Comparison of ENCODE assay signal across 8 mouse cellular contexts in the genomic region with DNA sequence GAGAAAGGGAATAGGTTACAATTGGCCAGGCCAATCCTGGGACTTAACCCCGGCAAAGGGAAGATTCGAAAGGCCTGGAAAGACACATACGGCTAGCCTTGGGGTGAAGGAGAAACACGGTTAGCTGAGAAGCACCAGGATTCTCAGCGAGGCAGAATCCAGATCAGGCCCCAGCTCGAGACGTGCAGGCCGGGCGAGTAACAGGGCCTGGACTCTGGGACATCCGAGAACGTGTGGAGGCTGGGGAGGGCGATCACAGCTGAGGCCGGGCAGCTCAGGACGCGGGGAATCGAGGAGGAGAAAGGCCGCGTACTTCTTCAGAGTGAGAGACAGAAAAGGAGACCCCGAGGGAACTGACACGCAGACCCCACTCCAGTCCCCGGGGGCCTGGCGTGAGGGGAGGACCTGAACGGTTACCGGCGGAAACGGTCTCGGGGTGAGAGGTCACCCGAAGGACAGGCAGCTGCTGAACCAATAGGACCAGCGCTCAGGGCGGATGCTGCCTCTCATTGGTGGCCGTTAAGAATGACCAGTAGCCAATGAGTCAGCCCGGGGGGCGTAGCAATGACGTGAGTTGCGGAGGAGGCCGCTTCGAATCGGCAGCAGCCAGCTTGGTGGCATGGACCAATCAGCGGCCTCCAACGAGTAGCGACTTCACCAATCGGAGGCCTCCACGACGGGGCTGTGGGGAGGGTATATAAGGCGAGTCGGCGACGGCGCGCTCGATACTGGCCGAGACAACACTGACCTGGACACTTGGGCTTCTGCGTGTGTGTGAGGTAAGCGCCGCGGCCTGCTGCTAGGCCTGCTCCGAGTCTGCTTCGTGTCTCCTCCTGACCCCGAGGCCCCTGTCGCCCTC. TPM values are rescaled to one million over a fixed set of nuclear protein-coding genes. Genes with fewer than 3 reads are reported as not detected.
DNase-seq lines count a peak whose midpoint lies in the region; ATAC-seq and TF ChIP-seq lines count a peak whose summit lies in the region.

Gene Hspa5, plus strand, starts transcription at position 603 of the 859 bp plus-strand sequence.

- under 1% methylated on average over 60 of the region's 60 CpGs for WGBS in bone marrow, adult 2 months
- under 1% methylated on average over 59 of the region's 60 CpGs for WGBS in embryonic facial prominence, embryonic 15.5 days
- WGBS in limb, embryonic 14.5 days, result under 1% methylated on average over 57 of the region's 60 CpGs
- under 1% methylated on average over 56 of the region's 60 CpGs for WGBS in midbrain, postnatal 0 days

- peak; percentile 100 for TF ChIP-seq POLR2A in bone marrow, adult 2 months (IDR thresholded peaks at IDR 0.05; ENCODE audit: borderline replicate concordance, control insufficient read depth, low read depth, low read length)
- peak; percentile 100 for TF ChIP-seq POLR2A in limb, embryonic 14.5 days (IDR thresholded peaks at IDR 0.05; ENCODE audit: borderline replicate concordance, extremely low read depth, insufficient read depth, insufficient read length)

- peak within 1 kb of the TSS; percentile 56 for H3K4me2 ChIP-seq in embryonic facial prominence, embryonic 15.5 days (replicated peaks)
- H3K4me2 ChIP-seq in limb, embryonic 14.5 days (replicated peaks; ENCODE audit: low read depth, low read length, severe bottlenecking), result peak within 1 kb of the TSS; percentile 76
- H3K4me2 ChIP-seq in midbrain, postnatal 0 days (ENCODE audit: low read depth, low read length, poor library complexity, severe bottlenecking), result peak within 1 kb of the TSS; percentile 66

- H3K36me3 ChIP-seq in embryonic facial prominence, embryonic 15.5 days, result peaks cover 30% of the 10 kb centered on the region
- H3K36me3 ChIP-seq in limb, embryonic 14.5 days (ENCODE audit: control insufficient read depth, insufficient read depth, low read length), result peaks cover 39% of the 10 kb centered on the region
- peaks cover 26% of the 10 kb centered on the region for H3K36me3 ChIP-seq in midbrain, postnatal 0 days (ENCODE audit: insufficient read depth, low read length)

- peak within 1 kb of the TSS; percentile 87 for H3K9ac ChIP-seq in embryonic facial prominence, embryonic 15.5 days
- H3K9ac ChIP-seq in limb, embryonic 14.5 days (ENCODE audit: low read depth, low read length, severe bottlenecking), result peak within 1 kb of the TSS; percentile 98
- peak within 1 kb of the TSS; percentile 98 for H3K9ac ChIP-seq in midbrain, postnatal 0 days (replicated peaks; ENCODE audit: low read length, poor library complexity, severe bottlenecking)

- peak; percentile 100 for DNase-seq in 416B (ENCODE audit: low read depth)
- peak; percentile 99 for DNase-seq in heart, adult 8-10 months (ENCODE audit: low spot score)
- peak; percentile 100 for DNase-seq in kidney, adult 9 months
- DNase-seq in limb, embryonic 14.5 days (ENCODE audit: low spot score), result peak; percentile 100
- peak; percentile 100 for DNase-seq in midbrain, postnatal 0 days (ENCODE audit: low spot score)
- DNase-seq in spleen, postnatal 14 days (ENCODE audit: low spot score in 2 of 2), result peak; percentile 95 to 96

- peak within 1 kb of the TSS; percentile 93 for H3K27ac ChIP-seq in bone marrow, adult 2 months (ENCODE audit: control insufficient read depth, insufficient read depth, low read depth, low read length, poor library complexity)
- H3K27ac ChIP-seq in embryonic facial prominence, embryonic 15.5 days (replicated peaks), result peak within 1 kb of the TSS; percentile 89
- H3K27ac ChIP-seq in limb, embryonic 14.5 days (replicated peaks; ENCODE audit: low read depth, low read length), result peak within 1 kb of the TSS; percentile 90
- peak within 1 kb of the TSS; percentile 95 for H3K27ac ChIP-seq in midbrain, postnatal 0 days (ENCODE audit: low read depth, low read length)

- ATAC-seq in embryonic facial prominence, embryonic 15.5 days (ENCODE audit: insufficient number of reproducible peaks, low FRiP score, low TSS enrichment, low read depth), result peak; percentile 99
- ATAC-seq in limb, embryonic 14.5 days (ENCODE audit: low FRiP score, low read depth), result peak; percentile 98
- ATAC-seq in midbrain, postnatal 0 days (ENCODE audit: low FRiP score), result peak; percentile 99

- peak within 1 kb of the TSS; percentile 93 for H3K4me3 ChIP-seq in bone marrow, adult 2 months (replicated peaks; ENCODE audit: control insufficient read depth, low read depth, low read length)
- H3K4me3 ChIP-seq in embryonic facial prominence, embryonic 15.5 days (replicated peaks), result peak within 1 kb of the TSS; percentile 66
- peak within 1 kb of the TSS; percentile 98 for H3K4me3 ChIP-seq in limb, embryonic 14.5 days (replicated peaks; ENCODE audit: low read length)
- H3K4me3 ChIP-seq in midbrain, postnatal 0 days (ENCODE audit: low read depth, low read length), result peak within 1 kb of the TSS; percentile 88

- no peaks in the 10 kb centered on the region for H3K9me3 ChIP-seq in embryonic facial prominence, embryonic 15.5 days (replicated peaks)
- H3K9me3 ChIP-seq in limb, embryonic 14.5 days (ENCODE audit: control insufficient read depth, low read length), result no peaks in the 10 kb centered on the region
- H3K9me3 ChIP-seq in midbrain, postnatal 0 days (ENCODE audit: low read length), result no peaks in the 10 kb centered on the region

- H3K27me3 ChIP-seq in embryonic facial prominence, embryonic 15.5 days, result no peaks in the 10 kb centered on the region
- H3K27me3 ChIP-seq in limb, embryonic 14.5 days (ENCODE audit: control insufficient read depth, insufficient read depth, low read length), result no peaks in the 10 kb centered on the region
- no peaks in the 10 kb centered on the region for H3K27me3 ChIP-seq in midbrain, postnatal 0 days (ENCODE audit: insufficient read depth, low read length)

- no peaks in the 10 kb centered on the region; the same call in 1 of the 2 replicates for H3K4me1 ChIP-seq in bone marrow, adult 2 months (ENCODE audit: control insufficient read depth, insufficient read depth, low read length)
- peaks cover 40% of the 10 kb centered on the region for H3K4me1 ChIP-seq in embryonic facial prominence, embryonic 15.5 days
- H3K4me1 ChIP-seq in limb, embryonic 14.5 days (ENCODE audit: control insufficient read depth, insufficient read depth, low read length), result peaks cover 32% of the 10 kb centered on the region
- H3K4me1 ChIP-seq in midbrain, postnatal 0 days (ENCODE audit: insufficient read depth, low read length), result peaks cover 13% of the 10 kb centered on the region; the same call in 1 of the 2 replicates

- 0 out of 2 replicates have a peak, but pooled peaks have one; percentile 16 for TF ChIP-seq CTCF in bone marrow, adult 2 months (IDR thresholded peaks at IDR 0.05; ENCODE audit: control insufficient read depth, insufficient read depth, low read length)
- TF ChIP-seq CTCF in midbrain, postnatal 0 days (IDR thresholded peaks at IDR 0.05), result no peak

RNA-seq across cellular contexts. Expression of gene Hspa5, which starts in this region (rescaled TPM):
- polyA plus RNA-seq in bone marrow, adult 2 months (2011; ENCODE audit: insufficient read depth, insufficient read length, low replicate concordance, missing spikeins), result 114 and 246 TPM in 2 replicates
- polyA plus RNA-seq in embryonic facial prominence, embryonic 15.5 days (2015; fragmentation: Nextera tagmentation; extraction: Ambion mirVana), result 771 and 838 TPM in 2 replicates
- 100 to 1,000 TPM; 590 to 816 (median 680) TPM for total RNA-seq in heart, adult 8-10 months (2022)
- 780 and 914 TPM in 2 replicates for polyA plus RNA-seq in limb, embryonic 14.5 days (2012; rRNA removed)
- 756 and 840 TPM in 2 replicates for polyA plus RNA-seq in limb, embryonic 14.5 days (2014; fragmentation: Nextera tagmentation; extraction: Ambion mirVana)
- 194 and 214 TPM in 2 replicates for total RNA-seq in midbrain, postnatal 0 days (2014; rRNA removed)
- 305 and 331 TPM in 2 replicates for polyA plus RNA-seq in midbrain, postnatal 0 days (2015; fragmentation: Nextera tagmentation; extraction: Ambion mirVana)

Comparison
In these comparisons a context has a peak if more than half of its experiments do, and no peak if none do; other contexts are left out.
1. Peak in every context shown above with its lines: DNase-seq, ATAC-seq, H3K4me3 ChIP-seq and H3K27ac ChIP-seq.